Mouse (Mus musculus) MEL (cell line): ENCODE data around the gene Siva1.

ENCODE experiments used
- CHD1 ChIP-seq: IDR thresholded peaks from 2 replicates; pipeline ENCODE4 v1.6.1; 2012; ENCODE audit warnings: low read depth, mild to moderate bottlenecking, inconsistent platforms, low read length, improper control_type of control experiment
- CTCF ChIP-seq, 3 experiments: IDR thresholded peaks in 2 of 3; conservative IDR thresholded peaks in 1 of 3; 2 replicates each; pipeline ENCODE4 v1.5.1; 2011 to 2012; ENCODE audit warnings: low read length in 3 of 3, low read depth in 2 of 3, mild to moderate bottlenecking in 2 of 3, improper control_type of control experiment in 1 of 3, inconsistent platforms in 1 of 3, mixed read lengths in 1 of 3, moderate library complexity in 1 of 3; ENCODE audit not compliant: control insufficient read depth in 1 of 3, insufficient read depth in 1 of 3, poor library complexity in 1 of 3, severe bottlenecking in 1 of 3
- E2F4 ChIP-seq: IDR thresholded peaks from 2 replicates; pipeline ENCODE4 v1.6.1; 2011; ENCODE audit warnings: low read depth, low read length, improper control_type of control experiment, borderline replicate concordance
- EP300 ChIP-seq, 2 experiments: IDR thresholded peaks; 2 replicates each; pipeline ENCODE4 v1.6.1; 2011; ENCODE audit warnings: improper control_type of control experiment in 2 of 2, low read length in 2 of 2, low read depth in 1 of 2, mild to moderate bottlenecking in 1 of 2
- MEF2A ChIP-seq: IDR thresholded peaks from 2 replicates; pipeline ENCODE4 v1.6.1; 2014; ENCODE audit warnings: low read depth, mild to moderate bottlenecking, inconsistent platforms, low read length, improper control_type of control experiment; ENCODE audit not compliant: poor library complexity, insufficient replicate concordance, severe bottlenecking; ENCODE audit errors: extremely low read depth
- POLR2A ChIP-seq, 2 experiments: IDR thresholded peaks; 2 replicates each; pipeline ENCODE4 v1.6.1; 2011 to 2012; ENCODE audit warnings: low read length in 2 of 2, mild to moderate bottlenecking in 2 of 2, control low read depth in 1 of 2, improper control_type of control experiment in 1 of 2, low read depth in 1 of 2, moderate library complexity in 1 of 2; ENCODE audit not compliant: control insufficient read depth in 1 of 2, insufficient read depth in 1 of 2, poor library complexity in 1 of 2
- SMC3 ChIP-seq: IDR thresholded peaks from 2 replicates; pipeline ENCODE4 v1.6.1; 2011; ENCODE audit warnings: low read depth, low read length, improper control_type of control experiment
- TCF12 ChIP-seq: IDR thresholded peaks from 2 replicates; pipeline ENCODE4 v1.6.1; 2014; ENCODE audit warnings: low read depth, mild to moderate bottlenecking, inconsistent platforms, low read length, improper control_type of control experiment, moderate library complexity
- ZC3H11A ChIP-seq: IDR thresholded peaks from 2 replicates; pipeline ENCODE4 v1.6.1; 2012; ENCODE audit warnings: low read depth, mild to moderate bottlenecking, inconsistent platforms, low read length, improper control_type of control experiment
- ZNF384 ChIP-seq: IDR thresholded peaks from 2 replicates; pipeline ENCODE4 v1.6.1; 2012; ENCODE audit warnings: low read depth, mild to moderate bottlenecking, inconsistent platforms, low read length, improper control_type of control experiment

DNA sequence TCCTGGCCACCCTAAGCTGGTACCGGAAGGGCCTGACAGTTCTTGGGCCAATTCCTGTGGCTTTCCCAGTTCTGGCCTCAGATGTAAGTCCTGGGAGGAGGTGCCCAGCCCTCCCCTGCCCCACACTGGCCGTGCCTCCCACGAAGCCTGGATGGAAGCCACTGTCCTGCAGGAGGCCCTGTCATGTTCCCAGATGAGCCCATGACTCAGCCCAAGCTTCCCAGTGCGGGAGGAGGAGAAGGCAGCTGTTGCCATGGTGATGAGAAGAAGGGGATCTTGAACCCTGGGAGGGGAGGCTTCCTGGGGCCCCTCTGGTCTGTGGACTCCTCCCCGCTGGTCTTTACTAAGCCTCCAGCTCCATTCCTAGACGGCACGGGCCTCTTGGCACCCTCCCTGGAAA is 38.9 kb downstream of the Siva1 start:
- TF ChIP-seq MEF2A, result no peak
- TF ChIP-seq CTCF (IDR thresholded peaks at IDR 0.05 in 2 of 3, conservative IDR thresholded peaks at IDR 0.05 in 1 of 3; ENCODE audit: control insufficient read depth in 1 of 3, insufficient read depth in 1 of 3, low read depth in 2 of 3, low read length in 3 of 3, poor library complexity in 1 of 3, severe bottlenecking in 1 of 3), result no peak
- no peak for TF ChIP-seq ZNF384
- TF ChIP-seq ZC3H11A, result no peak
- TF ChIP-seq CHD1, result no peak
- TF ChIP-seq POLR2A (IDR thresholded peaks at IDR 0.05; ENCODE audit: control insufficient read depth in 1 of 2, insufficient read depth in 1 of 2, low read depth in 1 of 2, low read length in 2 of 2, poor library complexity in 1 of 2), result no peak
- TF ChIP-seq TCF12, result no peak
- no peak for TF ChIP-seq E2F4
- TF ChIP-seq SMC3, result no peak
- TF ChIP-seq EP300 (IDR thresholded peaks at IDR 0.05; ENCODE audit: low read depth in 1 of 2, low read length in 2 of 2), result no peak
